Mouse (Mus musculus) liver, embryonic 14.5 days (tissue): ENCODE results near the gene Rora. TPM values are rescaled to one million over a fixed set of nuclear protein-coding genes. Genes with fewer than 3 reads are reported as not detected.

ENCODE experiments used
- ATAC-seq: fragments of 200-750 bp; cut with Nextera tagmentation; 2 replicates; pipeline ENCODE4 v1.8.0; 2017; ENCODE audit warnings: moderate number of reproducible peaks, mild to moderate bottlenecking, moderate library complexity; ENCODE audit not compliant: insufficient read depth
- DNase-seq, 3 experiments: peaks; one replicate each; pipeline ENCODE4 v3.0.0-alpha.2; 2012 to 2013; ENCODE audit warnings: low read depth in 3 of 3, low spot score in 3 of 3
- H3K27ac ChIP-seq: fragments of 300-500 bp; sonication (generic); 2 replicates; pipeline ENCODE4 v1.5.1; 2014; ENCODE audit warnings: moderate library complexity, mild to moderate bottlenecking, control low read depth, inconsistent platforms
- H3K27me3 ChIP-seq: fragments of 300-500 bp; sonication (generic); 2 replicates; pipeline ENCODE4 v1.6.1; 2014; ENCODE audit warnings: mild to moderate bottlenecking, low read length, moderate library complexity; ENCODE audit not compliant: control insufficient read depth, insufficient read depth
- H3K36me3 ChIP-seq: fragments of 300-500 bp; sonication (generic); replicated peaks from 2 replicates; pipeline ENCODE4 v1.6.1; 2014; ENCODE audit warnings: low read depth; ENCODE audit not compliant: control insufficient read depth, insufficient read depth
- H3K4me1 ChIP-seq, 2 experiments: fragments of 200-500 bp in 1 of 2; fragments of 300-500 bp in 1 of 2; sonication (generic) in 1 of 2; replicated peaks; 2 replicates each; pipeline ENCODE4 v1.6.1; 2012 to 2014; ENCODE audit warnings: antibody characterized with exemption in 1 of 2, inconsistent platforms in 1 of 2, low read length in 1 of 2; ENCODE audit not compliant: control insufficient read depth in 2 of 2, insufficient read depth in 2 of 2
- H3K4me2 ChIP-seq: fragments of 300-500 bp; sonication (generic); 2 replicates; pipeline ENCODE4 v1.6.1; 2014; ENCODE audit warnings: low read depth, mild to moderate bottlenecking, control low read depth, moderate library complexity
- H3K4me3 ChIP-seq, 2 experiments: fragments of 200-500 bp in 1 of 2; fragments of 300-500 bp in 1 of 2; sonication (generic) in 1 of 2; 2 replicates each; pipeline ENCODE4 v1.5.1; 2012 to 2014; ENCODE audit warnings: low read depth in 2 of 2, low read length in 2 of 2, mild to moderate bottlenecking in 2 of 2, control low read depth in 1 of 2, inconsistent platforms in 1 of 2, moderate library complexity in 1 of 2; ENCODE audit not compliant: insufficient read depth in 1 of 2
- H3K9ac ChIP-seq: fragments of 300-500 bp; sonication (generic); replicated peaks from 2 replicates; pipeline ENCODE4 v1.6.1; 2014; ENCODE audit warnings: mild to moderate bottlenecking, control low read depth, moderate library complexity
- H3K9me3 ChIP-seq: fragments of 300-500 bp; sonication (generic); 2 replicates; pipeline ENCODE4 v1.6.1; 2016; ENCODE audit warnings: low read length, mixed read lengths; ENCODE audit not compliant: control insufficient read depth
- CTCF ChIP-seq: IDR thresholded peaks from 2 replicates; pipeline ENCODE4 v1.5.1; 2016; ENCODE audit warnings: antibody characterized with exemption, low read depth, control low read depth
- EP300 ChIP-seq: IDR thresholded peaks from 2 replicates; pipeline ENCODE4 v1.6.1; 2016; ENCODE audit warnings: antibody characterized with exemption, low read depth
- WGBS: fragments of 180-500 bp; shearing (Covaris S2); extraction: QIAGEN DNeasy Blood & Tissue Kit; methylation state at CpG from one replicate; pipeline ENCODE4 v1.1.7; 2014; ENCODE audit not compliant: insufficient replicate concordance; 5-methylcytosine and 5-hydroxymethylcytosine counted together
- polyA plus RNA-seq, 2 experiments: library from polyadenylated mRNA; depleted of rRNA in 1 of 2; stranded (reverse) in 1 of 2; unstranded in 1 of 2; fragments of >200 nt; fragmentation: Nextera tagmentation in 1 of 2; extraction: Ambion mirVana in 1 of 2; gene quantifications; 2 replicates each; pipeline versions ENCODE4 v1.2.1 to v1.2.3; 2012 to 2014

Rora gene
- polyA plus RNA-seq, 2 experiments = 0.85 to 2.9 TPM

DNA sequence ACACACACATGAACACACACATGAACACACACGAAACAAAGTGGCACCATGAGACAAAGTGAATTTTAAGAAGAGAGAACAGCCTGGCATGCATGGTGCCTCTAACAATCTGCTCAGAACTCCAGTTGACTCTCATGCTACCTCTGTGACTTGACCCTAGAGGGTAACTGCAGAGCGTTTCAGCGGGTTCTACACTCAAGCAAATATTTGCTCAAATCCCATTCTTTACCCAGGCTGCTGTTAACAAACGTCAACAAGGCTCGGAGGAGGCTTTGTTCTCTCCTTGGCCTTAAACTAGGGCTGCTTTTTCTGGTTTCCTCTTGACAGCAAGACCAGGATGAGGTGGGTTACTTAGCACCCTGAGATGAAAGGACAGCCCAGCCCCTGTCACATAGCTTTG lies 305.3 kb downstream of the Rora start:
- 45% methylated on average over 5 of the region's 5 CpGs for WGBS
- Histone ChIP-seq H3K27me3 (no peaks in the 10 kb centered on the region), H3K4me3 (no peak overlapping the region), H3K27ac (no peak overlapping the region), H3K4me2 (no peak overlapping the region), H3K4me1 (peaks cover 0 to 6% of the 10 kb centered on the region in 2 experiments; a peak in 1 of 4 replicates), H3K9ac (no peak overlapping the region), H3K9me3 (no peaks in the 10 kb centered on the region), H3K36me3 (no peaks in the 10 kb centered on the region)
- TF ChIP-seq CTCF (no peak), EP300 (no peak)
- ATAC-seq (no peak), DNase-seq (no peak)

DNA sequence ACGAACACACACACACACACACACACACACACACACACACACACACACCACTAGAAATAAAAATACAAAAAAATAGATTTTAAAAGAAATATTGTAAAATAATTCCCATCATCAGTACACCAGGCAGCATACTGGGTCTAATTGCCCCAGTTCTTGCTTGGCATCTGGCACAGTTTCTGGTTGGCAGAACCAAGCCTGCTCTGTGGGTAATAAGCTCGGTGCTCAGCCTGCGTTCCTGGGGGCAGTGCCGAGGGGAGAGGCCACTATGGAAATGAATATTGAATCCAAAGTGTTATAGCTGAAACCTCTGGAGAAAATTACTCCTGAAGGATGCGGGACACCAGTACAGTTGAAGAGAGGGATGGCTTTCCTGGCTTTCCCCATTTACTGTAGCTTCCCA lies 310.3 kb downstream of the Rora start:
- Histone ChIP-seq H3K27ac (no peak overlapping the region), H3K36me3 (no peaks in the 10 kb centered on the region), H3K4me3 (no peak overlapping the region), H3K27me3 (no peaks in the 10 kb centered on the region), H3K4me1 (peaks cover 0 to 3% of the 10 kb centered on the region in 2 experiments; a peak in 1 of 4 replicates), H3K4me2 (no peak overlapping the region), H3K9ac (no peak overlapping the region), H3K9me3 (no peaks in the 10 kb centered on the region)
- ATAC-seq (no peak), DNase-seq (no peak)
- TF ChIP-seq CTCF (no peak), EP300 (no peak)
- WGBS = 70% methylated on average over 5 of the region's 5 CpGs

DNA sequence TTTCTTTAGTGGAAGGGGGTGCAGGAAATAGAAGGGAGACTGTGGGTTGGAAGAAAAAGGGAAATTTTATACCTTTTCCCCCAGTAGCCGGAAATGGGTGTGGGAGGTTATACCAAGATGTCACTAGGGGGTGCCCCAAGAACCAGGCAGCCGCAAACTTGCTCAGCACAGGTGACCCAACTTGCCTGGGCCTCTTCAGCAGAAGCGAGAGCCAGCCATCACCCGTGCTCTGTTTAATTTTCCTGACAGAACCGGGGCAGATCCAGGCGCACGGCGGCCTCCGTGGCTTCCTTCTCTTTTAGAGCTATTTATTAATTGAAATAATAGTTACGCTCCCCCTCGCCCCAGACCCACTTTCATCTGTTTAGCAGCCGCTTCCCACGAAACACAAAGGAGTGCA lies 313.0 kb downstream of the Rora start:
- Histone ChIP-seq H3K4me2 (no peak overlapping the region), H3K9ac (no peak overlapping the region), H3K27ac (no peak overlapping the region), H3K4me1 (no peaks in the 10 kb centered on the region; a peak in 2 of 4 replicates), H3K4me3 (no peak overlapping the region), H3K27me3 (no peaks in the 10 kb centered on the region), H3K9me3 (no peaks in the 10 kb centered on the region), H3K36me3 (no peaks in the 10 kb centered on the region)
- 50% methylated on average over 13 of the region's 13 CpGs for WGBS
- DNase-seq = no peak
- TF ChIP-seq EP300 (no peak), CTCF (no peak)
- no peak for ATAC-seq

DNA sequence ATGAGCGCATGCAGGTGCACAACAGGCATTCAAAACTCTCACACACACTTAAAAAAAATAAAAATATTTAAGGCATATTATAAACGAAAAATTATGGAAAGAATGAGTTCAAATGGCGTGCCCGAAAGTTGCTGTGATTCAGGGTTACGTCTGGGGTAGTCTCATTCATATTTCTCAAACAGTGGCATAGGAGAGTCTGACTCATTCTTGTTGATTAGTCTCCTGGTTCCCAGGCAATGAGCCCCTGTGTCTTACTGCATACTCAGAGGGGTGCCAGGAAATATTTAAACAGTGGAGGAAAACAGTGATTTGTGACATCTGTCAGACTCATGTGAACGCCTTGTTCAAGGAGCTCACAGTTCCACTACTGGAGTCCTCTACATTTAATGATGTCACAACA lies 316.5 kb downstream of the Rora start:
- H3K27me3 ChIP-seq = no peaks in the 10 kb centered on the region
- H3K27ac ChIP-seq = no peak overlapping the region
- 70% methylated on average over 6 of the region's 6 CpGs for WGBS
- H3K36me3 ChIP-seq = no peaks in the 10 kb centered on the region
- no peak for TF ChIP-seq EP300
- TF ChIP-seq CTCF = no peak
- DNase-seq (no peak), ATAC-seq (no peak)
- H3K9me3 ChIP-seq = no peaks in the 10 kb centered on the region
- no peak overlapping the region for H3K9ac ChIP-seq
- H3K4me2 ChIP-seq = no peak overlapping the region
- peaks cover 0 to 4% of the 10 kb centered on the region in 2 experiments; a peak in 2 of 4 replicates for H3K4me1 ChIP-seq
- H3K4me3 ChIP-seq = no peak overlapping the region

DNA sequence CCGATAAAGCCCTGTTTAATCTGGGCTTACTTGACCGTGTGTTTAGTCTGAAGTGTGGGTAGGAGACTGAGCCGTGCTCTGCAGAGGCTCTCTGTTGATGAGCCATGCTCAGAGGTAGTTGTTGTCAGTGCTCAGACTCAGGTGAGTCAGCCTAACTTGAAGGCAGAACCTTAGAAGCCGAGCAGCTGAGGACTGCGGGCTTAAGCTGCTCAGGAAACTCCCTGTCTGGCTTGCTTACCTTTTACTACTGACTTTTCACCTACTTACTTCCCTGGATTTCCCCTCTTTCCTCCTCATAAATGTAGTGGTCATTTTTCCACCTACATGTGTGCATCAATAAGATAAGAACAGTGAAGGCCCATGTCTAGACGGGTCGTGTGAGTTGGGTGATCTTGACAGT lies 318.7 kb downstream of the Rora start:
- Histone ChIP-seq H3K27me3 (no peaks in the 10 kb centered on the region), H3K4me3 (no peak overlapping the region), H3K4me1 (peaks cover 0 to 4% of the 10 kb centered on the region in 2 experiments; a peak in 2 of 4 replicates), H3K9me3 (no peaks in the 10 kb centered on the region), H3K4me2 (no peak overlapping the region), H3K27ac (no peak overlapping the region), H3K9ac (no peak overlapping the region), H3K36me3 (no peaks in the 10 kb centered on the region)
- DNase-seq (no peak), ATAC-seq (no peak)
- TF ChIP-seq EP300 (no peak), CTCF (no peak)
- WGBS = 49% methylated on average over 7 of the region's 7 CpGs
